Mouse (Mus musculus) CH12.LX (cell line): ENCODE measurements around the gene Pglyrp2.

Experiments
- CHD2 ChIP-seq: IDR thresholded peaks from 2 replicates; pipeline ENCODE4 v1.6.1; 2011; ENCODE audit warnings: low read length, improper control_type of control experiment
- HCFC1 ChIP-seq: IDR thresholded peaks from 2 replicates; pipeline ENCODE4 v1.6.1; 2012; ENCODE audit warnings: low read depth, mild to moderate bottlenecking, inconsistent platforms, low read length, improper control_type of control experiment

GRCm38 (mm10) chr17:32431972-32432371 is 8.0 kb upstream of the Pglyrp2 start:
- TF ChIP-seq HCFC1 (no peak), CHD2 (no peak)
